Mouse (Mus musculus) retina, postnatal 1 day (tissue): ENCODE data around the gene Cyb561a3.
A peak's percentile ranks its signal among the peaks of the same experiment; 100 is the strongest.

Experiments
- DNase-seq: peaks from one replicate; pipeline ENCODE4 v3.0.0-alpha.2; 2012

The Cyb561a3 gene

GRCm38 (mm10) chr19:10576690-10577561 lies at the start of gene Cyb561a3, which contains the start of gene Tmem138:
Gene Cyb561a3 (plus strand): TSS chr19:10577172.
Gene Tmem138 (minus strand): TSS chr19:10577362.
- peak; percentile 97 for DNase-seq

GRCm38 (mm10) chr19:10530082-10530481 lies 46.9 kb upstream of the Cyb561a3 start:
- peak; percentile 3 for DNase-seq

- no peak for DNase-seq
These were observed 37.5 kb upstream of the Cyb561a3 start for GRCm38 (mm10) chr19:10539454-10539853.

- peak; percentile 91 for DNase-seq
These were observed 21.1 kb upstream of the Cyb561a3 start, which contains the start of gene Tmem216 for GRCm38 (mm10) chr19:10555624-10556510. Gene Tmem216 (minus strand): TSS chr19:10556238.

- no peak for DNase-seq
These were observed 20.0 kb upstream of the Cyb561a3 start for GRCm38 (mm10) chr19:10557001-10557400.

- DNase-seq = peak; percentile 48
These were observed 19.5 kb upstream of the Cyb561a3 start for GRCm38 (mm10) chr19:10557430-10557829.

- DNase-seq = peak; percentile 18
These were observed 19.1 kb upstream of the Cyb561a3 start for GRCm38 (mm10) chr19:10557837-10558375.

- DNase-seq = peak; percentile 39
These were observed 16.9 kb upstream of the Cyb561a3 start for GRCm38 (mm10) chr19:10560108-10560507.

GRCm38 (mm10) chr19:10561558-10562314 lies 15.2 kb upstream of the Cyb561a3 start:
- DNase-seq = peak; percentile 85

- DNase-seq = no peak
These were observed 14.6 kb upstream of the Cyb561a3 start for GRCm38 (mm10) chr19:10562351-10562750.

GRCm38 (mm10) chr19:10564278-10564677 lies 12.7 kb upstream of the Cyb561a3 start:
- no peak for DNase-seq

- no peak for DNase-seq
These were observed 11.8 kb upstream of the Cyb561a3 start for GRCm38 (mm10) chr19:10565217-10565616.

GRCm38 (mm10) chr19:10569627-10570026 lies 7.3 kb upstream of the Cyb561a3 start:
- no peak for DNase-seq

- DNase-seq = no peak
These were observed 3.1 kb downstream of the Cyb561a3 start for GRCm38 (mm10) chr19:10580102-10580501.

- DNase-seq = no peak
These were observed 3.8 kb downstream of the Cyb561a3 start for GRCm38 (mm10) chr19:10580761-10581160.

- DNase-seq = no peak
These were observed 5.0 kb downstream of the Cyb561a3 start for GRCm38 (mm10) chr19:10581984-10582383.

GRCm38 (mm10) chr19:10583550-10584146 lies 6.7 kb downstream of the Cyb561a3 start:
- no peak for DNase-seq

- no peak for DNase-seq
These were observed 8.1 kb downstream of the Cyb561a3 start for GRCm38 (mm10) chr19:10585112-10585511.

GRCm38 (mm10) chr19:10587231-10587630 lies 10.3 kb downstream of the Cyb561a3 start:
- DNase-seq = no peak

- DNase-seq = no peak
These were observed 12.3 kb downstream of the Cyb561a3 start for GRCm38 (mm10) chr19:10589127-10589857.

GRCm38 (mm10) chr19:10590301-10590700 lies 13.3 kb downstream of the Cyb561a3 start:
- DNase-seq = no peak
